Mouse (Mus musculus) midbrain, embryonic 11.5 days (tissue): Measurements from ENCODE around the gene Camta2. TPM values are rescaled to one million over a fixed set of nuclear protein-coding genes. Genes with fewer than 3 reads are reported as not detected.
A peak's percentile ranks its signal among the peaks of the same experiment; 100 is the strongest.

Experiments used
- ATAC-seq: fragments of 200-750 bp; cut with Nextera tagmentation; 2 replicates; pipeline ENCODE4 v1.8.0; 2017; ENCODE audit warnings: moderate TSS enrichment, moderate library complexity; ENCODE audit not compliant: low FRiP score
- DNase-seq: peaks from one replicate; pipeline ENCODE4 v3.0.0; 2015; ENCODE audit warnings: low spot score; ENCODE audit errors: missing footprints
- H3K27ac ChIP-seq: fragments of 300-500 bp; sonication (generic); 2 replicates; pipeline ENCODE4 v1.5.1; 2014; ENCODE audit warnings: low read depth, low read length
- H3K27me3 ChIP-seq: fragments of 300-500 bp; sonication (generic); 2 replicates; pipeline ENCODE4 v1.6.1; 2014; ENCODE audit warnings: mild to moderate bottlenecking, low read length, moderate library complexity, mixed read lengths; ENCODE audit not compliant: control insufficient read depth, insufficient read depth
- H3K36me3 ChIP-seq: fragments of 300-500 bp; sonication (generic); 2 replicates; pipeline ENCODE4 v1.6.1; 2014; ENCODE audit warnings: mild to moderate bottlenecking, low read length, moderate library complexity, mixed read lengths; ENCODE audit not compliant: control insufficient read depth, insufficient read depth
- H3K4me1 ChIP-seq: fragments of 300-500 bp; sonication (generic); 2 replicates; pipeline ENCODE4 v1.6.1; 2014; ENCODE audit warnings: low read length; ENCODE audit not compliant: control insufficient read depth, insufficient read depth
- H3K4me2 ChIP-seq: fragments of 300-500 bp; sonication (generic); 2 replicates; pipeline ENCODE4 v1.6.1; 2014; ENCODE audit warnings: mild to moderate bottlenecking, moderate library complexity
- H3K4me3 ChIP-seq: fragments of 300-500 bp; sonication (generic); 2 replicates; pipeline ENCODE4 v1.5.1; 2014; ENCODE audit warnings: low read depth, low read length
- H3K9ac ChIP-seq: fragments of 300-500 bp; sonication (generic); 2 replicates; pipeline ENCODE4 v1.6.1; 2014; ENCODE audit warnings: low read length
- H3K9me3 ChIP-seq: fragments of 300-500 bp; sonication (generic); 2 replicates; pipeline ENCODE4 v1.6.1; 2016; ENCODE audit warnings: low read length; ENCODE audit not compliant: control insufficient read depth
- WGBS: fragments of 180-500 bp; shearing (Covaris S2); extraction: QIAGEN DNeasy Blood & Tissue Kit; methylation state at CpG from one replicate; pipeline ENCODE4 v1.1.7; 2014; 5-methylcytosine and 5-hydroxymethylcytosine counted together
- polyA plus RNA-seq: library from polyadenylated mRNA; unstranded; fragments of >200 nt; fragmentation: Nextera tagmentation; extraction: Ambion mirVana; gene quantifications from 2 replicates; pipeline ENCODE4 v1.2.1, GENCODE M21; 2014

Gene Camta2
- polyA plus RNA-seq, 1 experiment from 2014 or later = 6.7 TPM

DNA sequence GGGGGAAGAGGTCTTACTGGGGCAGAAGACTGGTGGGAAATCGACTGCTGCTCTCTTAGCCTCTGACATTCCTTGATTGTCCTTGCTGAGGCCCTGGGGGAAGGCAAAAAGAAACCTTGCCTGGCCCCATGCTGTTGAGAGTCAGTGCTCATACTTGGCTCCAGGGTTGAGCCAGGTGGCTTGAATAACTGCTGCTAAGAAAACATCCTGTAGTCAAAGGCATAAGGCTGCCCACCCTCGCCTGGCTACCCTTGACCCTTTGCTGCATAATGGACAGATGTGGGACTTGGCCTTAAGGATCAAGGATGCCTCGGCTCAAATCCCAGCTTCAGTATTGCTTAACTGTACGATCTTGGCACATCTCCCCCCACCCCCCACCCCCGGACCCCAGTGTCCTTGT lies 30.6 kb upstream of the Camta2 start:
- ATAC-seq (no peak), DNase-seq (no peak)
- H3K4me2 ChIP-seq = no peak overlapping the region
- no peaks in the 10 kb centered on the region for H3K9me3 ChIP-seq
- H3K27ac ChIP-seq = no peak overlapping the region
- H3K9ac ChIP-seq = no peak overlapping the region
- no peaks in the 10 kb centered on the region for H3K27me3 ChIP-seq
- no peaks in the 10 kb centered on the region for H3K4me1 ChIP-seq
- H3K36me3 ChIP-seq = peaks cover 7% of the 10 kb centered on the region
- WGBS = 81% methylated on average over 5 of the region's 5 CpGs
- H3K4me3 ChIP-seq = no peak overlapping the region

DNA sequence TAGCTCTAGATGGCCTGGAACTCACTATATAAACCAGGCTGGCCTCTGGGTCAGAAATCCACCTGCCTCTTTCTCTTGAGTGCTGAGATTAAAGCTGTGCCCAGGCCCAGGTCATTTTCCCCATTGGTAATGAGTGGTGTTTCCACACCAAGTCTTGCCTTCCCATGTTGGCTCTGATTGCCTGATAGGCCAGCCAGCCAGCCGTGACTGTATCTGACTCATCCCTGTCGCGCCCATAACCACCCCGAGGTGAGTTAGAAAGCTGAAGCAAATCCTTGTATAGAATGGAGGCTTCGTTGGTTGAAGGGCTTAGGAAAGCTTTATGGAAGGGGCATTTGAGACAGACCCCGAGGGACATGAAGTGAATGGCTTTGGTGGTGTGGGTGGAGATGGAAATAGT lies 27.9 kb upstream of the Camta2 start:
- ATAC-seq (no peak), DNase-seq (no peak)
- no peak overlapping the region for H3K27ac ChIP-seq
- no peak overlapping the region for H3K9ac ChIP-seq
- H3K9me3 ChIP-seq = no peaks in the 10 kb centered on the region
- H3K27me3 ChIP-seq = no peaks in the 10 kb centered on the region
- H3K36me3 ChIP-seq = peaks cover 4% of the 10 kb centered on the region
- no peak overlapping the region for H3K4me3 ChIP-seq
- no peaks in the 10 kb centered on the region for H3K4me1 ChIP-seq
- H3K4me2 ChIP-seq = no peak overlapping the region
- 83% methylated on average over 6 of the region's 6 CpGs for WGBS

DNA sequence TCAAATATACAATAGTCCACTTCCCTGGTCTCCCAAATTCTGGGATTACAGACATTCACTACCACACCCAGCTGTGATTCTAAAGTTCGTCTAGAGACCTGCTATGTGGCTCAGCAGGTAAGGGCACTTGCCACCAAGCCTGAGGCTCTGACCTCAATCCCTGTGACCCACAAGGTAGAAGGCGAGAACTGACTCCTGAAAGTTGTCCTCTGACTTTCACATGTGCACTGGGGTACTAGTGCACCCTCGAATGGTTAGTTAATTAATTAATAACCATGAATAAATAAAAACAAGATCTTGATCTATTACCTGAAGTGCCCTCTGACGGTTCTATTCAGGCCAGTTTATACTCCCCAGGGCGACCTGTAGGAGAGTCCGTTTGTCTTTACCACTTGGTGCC lies 25.3 kb upstream of the Camta2 start:
- Histone ChIP-seq H3K4me3 (no peak overlapping the region), H3K9ac (no peak overlapping the region), H3K27ac (no peak overlapping the region), H3K27me3 (no peaks in the 10 kb centered on the region), H3K4me1 (no peaks in the 10 kb centered on the region), H3K9me3 (no peaks in the 10 kb centered on the region), H3K36me3 (peaks cover 4% of the 10 kb centered on the region), H3K4me2 (no peak overlapping the region)
- WGBS = 92% methylated on average over 6 of the region's 6 CpGs
- ATAC-seq (no peak), DNase-seq (no peak)

DNA sequence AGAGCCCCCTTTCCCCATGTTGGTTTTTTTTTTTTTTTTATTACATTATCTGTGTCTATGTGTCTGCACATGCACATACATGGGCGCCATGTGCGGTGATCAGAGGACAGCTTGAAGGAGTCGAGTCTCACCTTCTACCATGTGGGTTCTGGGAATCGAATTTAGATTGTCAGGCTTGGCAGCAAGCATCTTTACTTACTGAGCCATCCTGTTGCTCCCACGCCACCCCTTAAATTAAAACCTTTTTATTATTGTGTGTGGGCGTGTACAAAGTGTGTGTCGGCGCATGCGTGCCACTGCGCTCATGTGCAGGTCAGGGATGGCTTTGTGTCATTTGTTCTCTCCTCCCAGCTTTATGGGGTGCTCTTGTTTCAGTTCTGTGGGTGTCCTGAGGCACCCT lies 23.1 kb upstream of the Camta2 start:
- no peaks in the 10 kb centered on the region for H3K27me3 ChIP-seq
- no peak overlapping the region for H3K4me2 ChIP-seq
- H3K36me3 ChIP-seq = peaks cover 7% of the 10 kb centered on the region
- H3K9ac ChIP-seq = no peak overlapping the region
- DNase-seq (no peak), ATAC-seq (no peak)
- no peak overlapping the region for H3K4me3 ChIP-seq
- H3K4me1 ChIP-seq = no peaks in the 10 kb centered on the region
- H3K9me3 ChIP-seq = no peaks in the 10 kb centered on the region
- WGBS = 95% methylated on average over 10 of the region's 10 CpGs
- no peak overlapping the region for H3K27ac ChIP-seq

DNA sequence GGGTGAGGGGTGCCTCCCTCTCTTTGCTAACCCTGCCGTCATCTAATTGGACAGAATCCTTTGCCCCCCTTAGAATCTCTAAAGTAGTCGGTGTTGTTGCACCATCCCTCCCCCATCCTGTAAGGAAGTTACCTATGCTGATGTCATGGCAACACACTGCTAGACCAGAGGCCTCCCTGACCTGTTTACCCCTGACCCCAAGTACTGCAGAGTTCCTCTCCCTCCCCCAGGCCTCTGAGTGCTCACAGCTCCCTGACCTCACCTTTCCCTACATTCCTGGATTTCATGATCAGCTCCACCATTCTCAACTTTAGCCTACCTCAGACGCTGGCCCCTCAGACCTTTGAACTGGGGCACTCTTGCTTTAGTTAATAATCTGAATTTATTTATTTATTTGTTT lies 18.2 kb upstream of the Camta2 start:
- Histone ChIP-seq H3K4me3 (no peak overlapping the region), H3K4me2 (no peak overlapping the region), H3K36me3 (peaks cover 10% of the 10 kb centered on the region), H3K27me3 (no peaks in the 10 kb centered on the region), H3K9ac (no peak overlapping the region), H3K27ac (no peak overlapping the region), H3K9me3 (no peaks in the 10 kb centered on the region), H3K4me1 (peaks cover 10% of the 10 kb centered on the region)
- no peak for ATAC-seq
- DNase-seq = no peak
- 86% methylated on average over 3 of the region's 3 CpGs for WGBS

DNA sequence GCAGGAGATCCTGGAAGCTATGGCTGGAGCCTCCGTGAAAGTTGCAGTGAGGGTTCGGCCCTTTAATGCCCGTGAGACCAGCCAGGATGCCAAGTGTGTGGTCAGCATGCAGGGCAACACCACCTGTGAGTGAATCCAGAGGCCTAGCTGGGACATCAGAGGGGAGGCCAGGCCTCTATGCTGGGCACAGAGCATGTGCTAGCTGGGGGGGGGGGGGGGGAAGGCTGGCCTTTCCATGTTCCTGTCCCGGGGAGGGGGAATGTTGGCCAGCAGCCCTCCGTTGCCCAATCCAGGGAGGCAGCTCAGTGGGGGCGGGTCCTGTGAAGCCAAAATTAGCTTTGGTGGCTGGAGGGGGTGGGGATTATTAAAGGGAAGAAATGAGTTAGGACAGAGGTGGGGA lies 14.9 kb upstream of the Camta2 start:
- Histone ChIP-seq H3K4me1 (peaks cover 15% of the 10 kb centered on the region), H3K9ac (peak overlapping the region; percentile 3; the same call in 1 of the 2 replicates), H3K4me2 (no peak overlapping the region), H3K36me3 (peaks cover 10% of the 10 kb centered on the region; the same call in 1 of the 2 replicates), H3K27me3 (no peaks in the 10 kb centered on the region), H3K27ac (no peak overlapping the region), H3K9me3 (no peaks in the 10 kb centered on the region), H3K4me3 (no peak overlapping the region)
- DNase-seq (no peak), ATAC-seq (no peak)
- 86% methylated on average over 6 of the region's 6 CpGs for WGBS

DNA sequence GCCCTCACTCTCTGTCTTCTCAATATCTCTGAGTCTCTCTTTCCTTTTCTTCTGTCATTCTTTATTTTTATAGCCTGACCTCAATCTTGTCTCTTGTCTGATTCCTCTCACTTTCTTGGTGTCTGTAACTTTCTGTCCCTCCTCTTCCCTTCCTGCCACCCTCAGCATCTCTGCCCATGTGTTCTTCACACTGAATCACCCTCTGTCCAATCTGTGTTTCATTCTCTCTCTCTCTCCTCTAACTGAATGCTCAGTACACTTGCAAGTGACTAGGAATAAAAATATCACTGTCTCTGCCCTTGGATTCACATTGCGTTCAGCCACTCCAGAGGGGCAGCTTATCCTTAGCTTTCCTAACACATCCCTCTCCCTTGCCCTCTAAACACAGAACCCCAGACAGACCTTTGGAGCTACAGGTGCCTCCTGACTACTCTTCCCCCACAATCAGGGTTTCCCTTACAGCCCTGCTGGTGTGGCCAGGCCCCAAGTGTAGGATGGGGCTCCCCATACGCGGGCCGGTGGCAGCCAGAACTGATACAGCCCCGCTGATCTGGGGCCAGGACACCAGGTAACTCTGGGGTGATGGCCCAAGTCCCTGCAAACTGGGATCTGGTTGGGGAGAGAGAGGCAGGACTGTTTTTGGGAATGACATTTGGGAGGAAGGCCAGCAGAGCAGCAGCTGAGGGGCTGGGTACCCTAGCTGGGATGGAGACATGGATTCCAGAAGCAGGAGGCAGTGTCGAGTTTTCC lies 14.3 kb upstream of the Camta2 start:
- DNase-seq (no peak), ATAC-seq (no peak)
- Histone ChIP-seq H3K4me3 (no peak overlapping the region), H3K36me3 (peaks cover 8% of the 10 kb centered on the region; the same call in 1 of the 2 replicates), H3K9me3 (no peaks in the 10 kb centered on the region), H3K9ac (peak overlapping the region; percentile 3; the same call in 1 of the 2 replicates), H3K27me3 (no peaks in the 10 kb centered on the region), H3K4me1 (peaks cover 15% of the 10 kb centered on the region), H3K4me2 (no peak overlapping the region; the same call in 1 of the 2 replicates), H3K27ac (no peak overlapping the region)
- WGBS = 78% methylated on average over 6 of the region's 6 CpGs

DNA sequence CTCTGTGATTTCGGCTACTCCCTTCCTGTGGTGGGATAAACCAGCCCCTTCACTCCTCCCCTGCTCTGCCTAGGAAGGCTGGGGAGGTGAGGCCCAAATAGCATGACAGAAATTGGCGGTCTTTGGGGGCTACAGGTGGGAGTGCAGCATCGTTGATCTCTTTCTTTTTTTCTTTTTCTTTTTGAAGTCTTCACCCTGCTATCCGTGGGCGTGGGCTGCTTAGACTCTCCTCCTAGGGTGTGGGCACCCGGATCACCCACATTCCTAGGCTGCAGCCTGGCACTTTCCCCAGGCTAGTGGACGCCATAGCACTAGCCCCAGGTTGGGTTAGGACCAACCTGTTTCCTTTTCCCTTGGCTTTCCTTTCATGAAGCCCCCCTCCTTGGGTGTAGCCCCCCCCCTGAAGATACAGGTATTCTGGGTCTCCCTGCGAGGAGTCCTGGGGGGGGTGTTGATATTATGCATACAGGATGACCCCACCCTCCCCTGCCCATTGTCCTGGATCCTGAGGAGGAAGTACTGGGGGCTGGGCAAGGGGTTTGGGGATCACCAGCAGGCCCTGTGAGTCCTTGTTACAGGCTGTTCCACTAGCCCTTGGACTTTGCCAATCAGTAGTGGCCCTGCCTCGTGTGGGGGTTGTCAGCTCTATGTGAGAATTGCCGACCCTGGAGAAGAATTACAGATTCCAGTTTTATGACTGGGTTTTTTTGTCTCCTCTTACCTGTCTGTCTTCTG lies 13.5 kb upstream of the Camta2 start:
- no peaks in the 10 kb centered on the region for H3K9me3 ChIP-seq
- H3K27me3 ChIP-seq = no peaks in the 10 kb centered on the region
- peak overlapping the region; percentile 92 for H3K9ac ChIP-seq
- peak overlapping the region; percentile 78 for H3K4me2 ChIP-seq
- DNase-seq = no peak
- H3K4me1 ChIP-seq = peaks cover 15% of the 10 kb centered on the region
- H3K36me3 ChIP-seq = peaks cover 5% of the 10 kb centered on the region; the same call in 1 of the 2 replicates
- peak overlapping the region; percentile 93 for H3K4me3 ChIP-seq
- 16% methylated on average over 10 of the region's 10 CpGs for WGBS
- ATAC-seq = no peak
- H3K27ac ChIP-seq = no peak overlapping the region

DNA sequence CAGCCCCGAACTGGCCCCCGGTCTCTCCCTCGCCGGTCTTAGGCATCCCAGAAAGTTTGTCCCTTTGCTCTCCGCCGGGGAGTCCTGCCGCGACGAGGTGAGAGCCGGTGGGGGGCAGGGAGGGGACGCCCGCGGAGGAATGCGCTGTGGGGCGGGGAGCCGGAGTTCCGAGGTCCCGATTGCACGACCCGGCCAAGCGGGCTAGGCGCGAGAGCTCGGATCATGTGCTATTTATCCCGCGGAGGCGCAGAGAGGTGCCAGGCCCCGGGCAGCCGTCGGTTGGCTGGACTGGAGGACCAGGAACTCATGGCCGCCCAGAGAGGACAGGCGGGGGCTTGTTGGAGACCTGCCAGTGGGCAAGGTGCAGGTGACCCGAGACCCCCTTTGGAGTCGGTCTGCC lies 12.7 kb upstream of the Camta2 start:
- under 1% methylated on average over 34 of the region's 34 CpGs for WGBS
- H3K4me1 ChIP-seq = peaks cover 15% of the 10 kb centered on the region
- peak overlapping the region; percentile 78 for H3K4me2 ChIP-seq
- no peaks in the 10 kb centered on the region for H3K9me3 ChIP-seq
- H3K27ac ChIP-seq = peak overlapping the region; percentile 75
- DNase-seq (peak; percentile 95), ATAC-seq (peak; percentile 63)
- H3K27me3 ChIP-seq = no peaks in the 10 kb centered on the region
- peak overlapping the region; percentile 92 for H3K9ac ChIP-seq
- peaks cover 3% of the 10 kb centered on the region; the same call in 1 of the 2 replicates for H3K36me3 ChIP-seq
- peak overlapping the region; percentile 93 for H3K4me3 ChIP-seq
